In the genomic region with DNA sequence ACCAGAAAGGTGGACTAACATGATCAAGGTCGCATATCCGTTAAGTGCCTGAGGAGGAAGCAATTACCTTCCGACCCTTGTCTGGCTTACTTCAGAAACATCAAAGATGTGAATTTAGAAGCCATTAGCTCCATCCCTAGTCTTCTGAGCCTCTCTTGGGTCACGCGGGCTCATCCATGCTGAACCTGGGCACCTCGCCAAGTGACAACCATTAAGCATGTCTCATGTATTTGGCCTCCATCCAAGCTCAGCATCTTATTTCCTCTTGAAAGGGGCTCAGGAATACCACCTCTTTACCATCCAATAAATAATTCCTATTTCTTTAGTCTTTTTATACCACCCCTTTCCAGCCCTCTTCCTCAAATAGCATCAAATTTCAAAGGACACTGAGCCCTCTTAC, we compare ENCODE assay signal across 10 mouse cellular contexts. TPM values are rescaled to one million over a fixed set of nuclear protein-coding genes. Genes with fewer than 3 reads are reported as not detected.
A peak's percentile ranks its signal among the peaks of the same experiment; 100 is the strongest.
DNase-seq lines count a peak whose midpoint lies in the region; ATAC-seq and TF ChIP-seq lines count a peak whose summit lies in the region.
"Had no signal": no experiment of that assay in that cellular context is flagged by ENCODE, and none has a peak within 500 bp of the region (broad histone marks: within the 10 kb centered on the region; RNA-seq: fewer than 3 reads in every experiment).

No protein-coding gene starts in this region.

- peaks cover 10% of the 10 kb centered on the region; the same call in 1 of the 2 replicates for H3K4me1 ChIP-seq in forebrain, postnatal 0 days (ENCODE audit: insufficient read depth)
- peaks cover 24% of the 10 kb centered on the region for H3K4me1 ChIP-seq in forebrain, embryonic 10.5 days
- peaks cover 3% of the 10 kb centered on the region; the same call in 1 of the 2 replicates for H3K4me1 ChIP-seq in lung, adult 2 months (ENCODE audit: control insufficient read depth, insufficient read depth, low read length)

- H3K9ac ChIP-seq in forebrain, postnatal 0 days = no peak overlapping the region
- H3K9ac ChIP-seq: intestine, embryonic 15.5 days; limb, embryonic 12.5 days had no signal

- no peaks in the 10 kb centered on the region for H3K9me3 ChIP-seq in forebrain, postnatal 0 days (ENCODE audit: low read length)
- no peaks in the 10 kb centered on the region for H3K9me3 ChIP-seq in forebrain, embryonic 10.5 days
- H3K9me3 ChIP-seq: intestine, embryonic 15.5 days; limb, embryonic 12.5 days had no signal

- no peak overlapping the region for H3K4me3 ChIP-seq in forebrain, postnatal 0 days (ENCODE audit: low read depth, low read length)
- no peak overlapping the region for H3K4me3 ChIP-seq in forebrain, embryonic 10.5 days
- H3K4me3 ChIP-seq in lung, adult 2 months (replicated peaks; ENCODE audit: extremely low read depth, low read depth, low read length) = no peak overlapping the region
- H3K4me3 ChIP-seq: intestine, embryonic 15.5 days; limb, embryonic 12.5 days had no signal

- WGBS in forebrain, postnatal 0 days = 36% methylated on average over 6 of the region's 6 CpGs
- WGBS in forebrain, embryonic 10.5 days = 88% methylated on average over 6 of the region's 6 CpGs
- 40% methylated on average over 6 of the region's 6 CpGs for WGBS in lung, adult 2 months

- peak; percentile 48 for DNase-seq in forebrain, postnatal 0 days
- DNase-seq in forebrain, embryonic 10.5 days (ENCODE audit: extremely low spot score, low spot score) = no peak
- DNase-seq in lung, postnatal 10 days = peak; percentile 61
- no peak for DNase-seq in lung, adult 2 months
- DNase-seq in NIH3T3 (ENCODE audit: low read depth) = peak; percentile 39
- peak; percentile 44 to 66 for DNase-seq in kidney, postnatal 36 days
- no peak for DNase-seq in spleen, adult 18-20 months
- DNase-seq in cerebellum, adult 11-12 months = no peak

- no peak for TF ChIP-seq CTCF in forebrain, postnatal 0 days (IDR thresholded peaks at IDR 0.05; ENCODE audit: low read depth)
- no peak for TF ChIP-seq CTCF in lung, adult 2 months (IDR thresholded peaks at IDR 0.05; ENCODE audit: insufficient read depth, low read length)

- no peak overlapping the region for H3K4me2 ChIP-seq in forebrain, postnatal 0 days (ENCODE audit: low read depth)
- H3K4me2 ChIP-seq: intestine, embryonic 15.5 days; limb, embryonic 12.5 days had no signal

- ATAC-seq in forebrain, postnatal 0 days = no peak
- ATAC-seq: intestine, embryonic 15.5 days had no signal

- no peaks in the 10 kb centered on the region for H3K27me3 ChIP-seq in forebrain, postnatal 0 days (ENCODE audit: insufficient read depth, low read length)
- no peaks in the 10 kb centered on the region for H3K27me3 ChIP-seq in forebrain, embryonic 10.5 days (ENCODE audit: poor library complexity, severe bottlenecking)
- H3K27me3 ChIP-seq: intestine, embryonic 15.5 days; limb, embryonic 12.5 days had no signal

- TF ChIP-seq POLR2A in lung, adult 2 months (IDR thresholded peaks at IDR 0.05; ENCODE audit: borderline replicate concordance, extremely low read depth, low read depth, low read length) = no peak

- no peaks in the 10 kb centered on the region for H3K36me3 ChIP-seq in forebrain, postnatal 0 days (ENCODE audit: insufficient read depth)
- no peaks in the 10 kb centered on the region for H3K36me3 ChIP-seq in forebrain, embryonic 10.5 days (replicated peaks)
- H3K36me3 ChIP-seq: intestine, embryonic 15.5 days; limb, embryonic 12.5 days had no signal

- H3K27ac ChIP-seq in forebrain, postnatal 0 days (ENCODE audit: low read depth, low read length) = no peak overlapping the region
- H3K27ac ChIP-seq in forebrain, embryonic 10.5 days = no peak overlapping the region
- H3K27ac ChIP-seq: intestine, embryonic 15.5 days; limb, embryonic 12.5 days had no signal

RNA-seq across cellular contexts. Expression of a gene that starts 3.4 kb away (rescaled TPM):
- 56.6 and 62.5 TPM in 2 replicates for total RNA-seq in forebrain, postnatal 0 days (2014; rRNA removed)
- 17.4 and 20.6 TPM in 2 replicates for polyA plus RNA-seq in forebrain, postnatal 0 days (2015; fragmentation: Nextera tagmentation; extraction: Ambion mirVana)
- 6.2 and 6.9 TPM in 2 replicates for polyA plus RNA-seq in forebrain, embryonic 10.5 days (2016; fragmentation: Nextera tagmentation; extraction: Ambion mirVana)
- 6.4 and 10.8 TPM in 2 replicates for polyA plus RNA-seq in lung, adult 2 months (2012; rRNA removed)

RNA-seq across cellular contexts. Expression of a gene that starts 46.5 kb away (rescaled TPM):
- total RNA-seq in forebrain, postnatal 0 days (2014; rRNA removed) = 16.0 and 22.9 TPM in 2 replicates
- polyA plus RNA-seq in forebrain, postnatal 0 days (2015; fragmentation: Nextera tagmentation; extraction: Ambion mirVana) = 1.5 and 3.4 TPM in 2 replicates
- polyA plus RNA-seq in forebrain, embryonic 10.5 days (2016; fragmentation: Nextera tagmentation; extraction: Ambion mirVana) = 5.9 and 6.4 TPM in 2 replicates
- polyA plus RNA-seq in lung, adult 2 months (2012; rRNA removed) = 24.3 and 25.5 TPM in 2 replicates

RNA-seq across cellular contexts. Expression of a gene that starts 46.6 kb away (rescaled TPM):
- 3.7 and 5.1 TPM in 2 replicates for total RNA-seq in forebrain, postnatal 0 days (2014; rRNA removed)
- polyA plus RNA-seq in forebrain, postnatal 0 days (2015; fragmentation: Nextera tagmentation; extraction: Ambion mirVana) = 2.1 and 2.5 TPM in 2 replicates
- 30.5 and 31.7 TPM in 2 replicates for polyA plus RNA-seq in forebrain, embryonic 10.5 days (2016; fragmentation: Nextera tagmentation; extraction: Ambion mirVana)
- polyA plus RNA-seq in lung, adult 2 months (2012; rRNA removed) = 7.8 and 12.4 TPM in 2 replicates

RNA-seq across cellular contexts. Expression of a gene that starts 57.8 kb away (rescaled TPM):
- 26.2 and 32.6 TPM in 2 replicates for total RNA-seq in forebrain, postnatal 0 days (2014; rRNA removed)
- 8.4 and 12.3 TPM in 2 replicates for polyA plus RNA-seq in forebrain, postnatal 0 days (2015; fragmentation: Nextera tagmentation; extraction: Ambion mirVana)
- polyA plus RNA-seq in forebrain, embryonic 10.5 days (2016; fragmentation: Nextera tagmentation; extraction: Ambion mirVana) = 13.1 and 14.2 TPM in 2 replicates
- 11.4 and 15.3 TPM in 2 replicates for polyA plus RNA-seq in lung, adult 2 months (2012; rRNA removed)

Comparison
In these comparisons a context has a peak if more than half of its experiments do, and no peak if none do; other contexts are left out.
1. DNase-seq: peak in forebrain, postnatal 0 days (single experiment), lung, postnatal 10 days (single experiment), NIH3T3 (single experiment) and kidney, postnatal 36 days (2 of 2); none in forebrain, embryonic 10.5 days (single experiment), lung, adult 2 months (single experiment), spleen, adult 18-20 months (0 of 2) and cerebellum, adult 11-12 months (single experiment).